ENCODE assay signal across 9 mouse cellular contexts in the genomic region with DNA sequence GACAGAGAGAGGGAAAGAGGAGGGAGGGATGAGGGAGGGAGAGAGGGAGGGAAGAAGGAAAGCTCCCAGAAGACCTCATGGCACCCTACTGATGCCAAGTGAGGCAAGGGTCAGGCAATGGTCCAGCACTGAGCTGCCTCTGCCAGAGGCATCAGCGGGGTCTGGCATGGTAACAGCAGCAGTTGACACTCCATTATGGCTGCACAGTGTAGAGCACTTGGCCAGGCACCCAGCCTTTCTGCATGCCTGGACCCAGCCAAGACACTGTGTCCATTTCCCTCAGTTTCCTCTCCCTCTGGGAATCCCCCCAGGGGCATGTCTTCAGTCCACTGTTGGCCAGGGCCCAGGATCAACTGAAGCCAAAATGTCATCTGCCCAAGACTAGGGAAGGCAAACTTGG. TPM values are rescaled to one million over a fixed set of nuclear protein-coding genes. Genes with fewer than 3 reads are reported as not detected.
DNase-seq lines count a peak whose midpoint lies in the region; ATAC-seq lines count a peak whose summit lies in the region.
"Had no signal": no experiment of that assay in that cellular context is flagged by ENCODE, and none has a peak within 500 bp of the region (broad histone marks: within the 10 kb centered on the region; RNA-seq: fewer than 3 reads in every experiment).

No protein-coding gene starts in this region.

- no peaks in the 10 kb centered on the region for H3K36me3 ChIP-seq in heart, embryonic 11.5 days (ENCODE audit: control insufficient read depth, insufficient read depth, low read length)

- H3K27me3 ChIP-seq in heart, embryonic 11.5 days (ENCODE audit: control insufficient read depth, insufficient read depth, low read length) = no peaks in the 10 kb centered on the region; the same call in none of the 2 replicates
- H3K27me3 ChIP-seq: limb, embryonic 13.5 days had no signal

- no peak overlapping the region for H3K9ac ChIP-seq in heart, embryonic 11.5 days (ENCODE audit: low read depth, low read length)
- H3K9ac ChIP-seq: limb, embryonic 13.5 days had no signal

- no peaks in the 10 kb centered on the region for H3K9me3 ChIP-seq in heart, embryonic 11.5 days (replicated peaks; ENCODE audit: control insufficient read depth, low read length)
- H3K9me3 ChIP-seq: limb, embryonic 13.5 days had no signal

- 69% methylated on average over 1 of the region's 1 CpGs for WGBS in heart, embryonic 11.5 days (ENCODE audit: insufficient replicate concordance)

- no peak overlapping the region for H3K4me3 ChIP-seq in heart, embryonic 11.5 days (ENCODE audit: low read depth, low read length)
- H3K4me3 ChIP-seq: limb, embryonic 13.5 days had no signal

- H3K4me1 ChIP-seq in heart, embryonic 11.5 days (ENCODE audit: control insufficient read depth, insufficient read depth, low read length) = 0 out of 2 replicates have a peak, but pooled peaks cover 2% of the 10 kb centered on the region

- H3K27ac ChIP-seq in heart, embryonic 11.5 days (ENCODE audit: low read depth, low read length) = no peak overlapping the region
- H3K27ac ChIP-seq: limb, embryonic 13.5 days had no signal

- no peak for ATAC-seq in heart, embryonic 11.5 days (replicated peaks; ENCODE audit: insufficient number of reproducible peaks, low FRiP score, low TSS enrichment)
- ATAC-seq in megakaryocyte-erythroid progenitor cell, adult 5-6 weeks (replicated peaks; ENCODE audit: low FRiP score, low TSS enrichment, poor library complexity, severe bottlenecking) = no peak
- no peak for ATAC-seq in megakaryocyte, adult 5-6 weeks (ENCODE audit: poor library complexity, severe bottlenecking)

- H3K4me2 ChIP-seq in heart, embryonic 11.5 days = no peak overlapping the region
- H3K4me2 ChIP-seq: limb, embryonic 13.5 days had no signal

- peak; percentile 85 to 90 for DNase-seq in heart, adult 18-20 months
- DNase-seq in cerebellum, adult 11-12 months = peak; percentile 85
- DNase-seq in heart, adult 9 months (ENCODE audit: low spot score in 2 of 2) = peak; percentile 82 to 87
- DNase-seq in left cerebral cortex, adult 18-20 months (ENCODE audit: low spot score in 2 of 2) = peak; percentile 55 to 64
- DNase-seq in right cerebral cortex, postnatal 25 days = peak; percentile 51

RNA-seq across cellular contexts. Expression of gene Slc25a42, which starts 4.5 kb away (rescaled TPM):
- 10 to 100 TPM; 53.5 to 54.8 TPM for total RNA-seq in heart, adult 18-20 months (2021)
- 4.8 and 5.2 TPM in 2 replicates for polyA plus RNA-seq in heart, embryonic 11.5 days (2014; fragmentation: Nextera tagmentation; extraction: Ambion mirVana)
- total RNA-seq in left cerebral cortex, adult 18-20 months (2021) = 10 to 100 TPM; 36.0 to 37.8 TPM
- total RNA-seq in megakaryocyte-erythroid progenitor cell, adult 5-6 weeks (2014; fragmentation: Nextera tagmentation) = 31.8 and 36.6 TPM in 2 replicates
- total RNA-seq in megakaryocyte-erythroid progenitor cell, adult 5-6 weeks (2017) = 3.2 and 5.5 TPM in 2 replicates
- 0.75 and 1.4 TPM in 2 replicates for total RNA-seq in megakaryocyte, adult 5-6 weeks (2015)
- 0.29 and 0.45 TPM in 2 replicates for total RNA-seq in megakaryocyte, adult 5-6 weeks (2017)

RNA-seq across cellular contexts. Expression of gene Sugp2, which starts 17.5 kb away (rescaled TPM):
- 10 to 100 TPM; 37.3 to 39.1 TPM for total RNA-seq in heart, adult 18-20 months (2021)
- polyA plus RNA-seq in heart, embryonic 11.5 days (2014; fragmentation: Nextera tagmentation; extraction: Ambion mirVana) = 23.0 and 26.2 TPM in 2 replicates
- 100 to 1,000 TPM in 1 of 2 experiments, 10 to 100 TPM in 1; 97.3 to 109 TPM for total RNA-seq in left cerebral cortex, adult 18-20 months (2021)
- 95.2 and 99.2 TPM in 2 replicates for total RNA-seq in megakaryocyte-erythroid progenitor cell, adult 5-6 weeks (2014; fragmentation: Nextera tagmentation)
- 32.2 and 67.3 TPM in 2 replicates for total RNA-seq in megakaryocyte-erythroid progenitor cell, adult 5-6 weeks (2017)
- total RNA-seq in megakaryocyte, adult 5-6 weeks (2015) = 24.1 and 27.9 TPM in 2 replicates
- 19.5 and 23.1 TPM in 2 replicates for total RNA-seq in megakaryocyte, adult 5-6 weeks (2017)

RNA-seq across cellular contexts. Expression of gene Armc6, which starts 17.7 kb away (rescaled TPM):
- 1 to 10 TPM; 6.8 to 7.8 TPM for total RNA-seq in heart, adult 18-20 months (2021)
- 17.6 and 17.8 TPM in 2 replicates for polyA plus RNA-seq in heart, embryonic 11.5 days (2014; fragmentation: Nextera tagmentation; extraction: Ambion mirVana)
- 10 to 100 TPM; 37.0 to 42.1 TPM for total RNA-seq in left cerebral cortex, adult 18-20 months (2021)
- 20.1 and 29.8 TPM in 2 replicates for total RNA-seq in megakaryocyte-erythroid progenitor cell, adult 5-6 weeks (2014; fragmentation: Nextera tagmentation)
- total RNA-seq in megakaryocyte-erythroid progenitor cell, adult 5-6 weeks (2017) = 4.4 and 8.7 TPM in 2 replicates
- 4.4 and 4.5 TPM in 2 replicates for total RNA-seq in megakaryocyte, adult 5-6 weeks (2015)
- total RNA-seq in megakaryocyte, adult 5-6 weeks (2017) = 2.6 and 5.6 TPM in 2 replicates

RNA-seq across cellular contexts. Expression of gene Tmem161a, which starts 44.4 kb away (rescaled TPM):
- total RNA-seq in heart, adult 18-20 months (2021) = 100 to 1,000 TPM in 1 of 2 experiments, 10 to 100 TPM in 1; 90.1 to 101 TPM
- 64.9 and 67.7 TPM in 2 replicates for polyA plus RNA-seq in heart, embryonic 11.5 days (2014; fragmentation: Nextera tagmentation; extraction: Ambion mirVana)
- 10 to 100 TPM; 45.2 to 46.2 TPM for total RNA-seq in left cerebral cortex, adult 18-20 months (2021)
- total RNA-seq in megakaryocyte-erythroid progenitor cell, adult 5-6 weeks (2014; fragmentation: Nextera tagmentation) = 40.0 and 40.9 TPM in 2 replicates
- 12.2 and 18.0 TPM in 2 replicates for total RNA-seq in megakaryocyte-erythroid progenitor cell, adult 5-6 weeks (2017)
- 7.4 and 7.8 TPM in 2 replicates for total RNA-seq in megakaryocyte, adult 5-6 weeks (2015)
- 3.9 and 8.5 TPM in 2 replicates for total RNA-seq in megakaryocyte, adult 5-6 weeks (2017)
